9 mouse cellular contexts compared by ENCODE assay signal in genomic region chr5:13527037-13527464, GRCm38 (mm10).
DNase-seq lines count a peak whose midpoint lies in the region; ATAC-seq and TF ChIP-seq lines count a peak whose summit lies in the region.
"Had no signal": no experiment of that assay in that cellular context is flagged by ENCODE, and none has a peak within 500 bp of the region (broad histone marks: within the 10 kb centered on the region; RNA-seq: fewer than 3 reads in every experiment).

No protein-coding gene starts in this region.

- no peak overlapping the region for H3K4me3 ChIP-seq in hindbrain, embryonic 10.5 days
- no peak overlapping the region for H3K4me3 ChIP-seq in hindbrain, postnatal 0 days (ENCODE audit: low read length)
- no peak overlapping the region for H3K4me3 ChIP-seq in embryonic facial prominence, embryonic 15.5 days (replicated peaks)
- no peak overlapping the region for H3K4me3 ChIP-seq in limb, embryonic 12.5 days (replicated peaks)

- no peak for ATAC-seq in hindbrain, postnatal 0 days
- ATAC-seq in Patski, result peak; percentile 84
- peak; percentile 47; the same call in 1 of the 2 replicates for ATAC-seq in embryonic facial prominence, embryonic 15.5 days (ENCODE audit: insufficient number of reproducible peaks, low FRiP score, low TSS enrichment, low read depth)
- no peak for ATAC-seq in limb, embryonic 12.5 days (ENCODE audit: insufficient number of reproducible peaks, insufficient read depth, low FRiP score, low TSS enrichment, low read depth)

- POLR2A ChIA-PET in Patski (lab: Charles Lee), result no interaction called here

- in situ Hi-C loops in Patski (cut with MboI; ENCODE audit: low pct_unique_long_range_greater_than_20kb), result no loop called here

- peak overlapping the region; percentile 35 for H3K27ac ChIP-seq in hindbrain, embryonic 10.5 days
- H3K27ac ChIP-seq in hindbrain, postnatal 0 days, result no peak overlapping the region
- H3K27ac ChIP-seq in embryonic facial prominence, embryonic 15.5 days (replicated peaks), result peak overlapping the region; percentile 79
- H3K27ac ChIP-seq in limb, embryonic 12.5 days, result peak overlapping the region; percentile 64; the same call in 1 of the 2 replicates

- no peak overlapping the region for H3K4me2 ChIP-seq in hindbrain, postnatal 0 days (ENCODE audit: low read depth, low read length)
- peak overlapping the region; percentile 28 for H3K4me2 ChIP-seq in embryonic facial prominence, embryonic 15.5 days (replicated peaks)
- H3K4me2 ChIP-seq in limb, embryonic 12.5 days, result peak overlapping the region; percentile 17; the same call in 1 of the 2 replicates

- H3K4me1 ChIP-seq in hindbrain, embryonic 10.5 days (replicated peaks), result peaks cover 23% of the 10 kb centered on the region
- no peaks in the 10 kb centered on the region for H3K4me1 ChIP-seq in hindbrain, postnatal 0 days (ENCODE audit: insufficient read depth, low read length)
- H3K4me1 ChIP-seq in embryonic facial prominence, embryonic 15.5 days, result peaks cover 7% of the 10 kb centered on the region; the same call in 1 of the 2 replicates
- H3K4me1 ChIP-seq in limb, embryonic 12.5 days (replicated peaks), result peaks cover 8% of the 10 kb centered on the region

- peaks cover 24% of the 10 kb centered on the region for H3K27me3 ChIP-seq in hindbrain, embryonic 10.5 days (ENCODE audit: insufficient read depth, poor library complexity, severe bottlenecking)
- H3K27me3 ChIP-seq in hindbrain, postnatal 0 days (ENCODE audit: insufficient read depth, low read length), result no peaks in the 10 kb centered on the region
- no peaks in the 10 kb centered on the region for H3K27me3 ChIP-seq in Patski
- no peaks in the 10 kb centered on the region for H3K27me3 ChIP-seq in embryonic facial prominence, embryonic 15.5 days
- no peaks in the 10 kb centered on the region for H3K27me3 ChIP-seq in limb, embryonic 12.5 days

- TF ChIP-seq CTCF in hindbrain, postnatal 0 days (IDR thresholded peaks at IDR 0.05; ENCODE audit: low read depth), result no peak
- TF ChIP-seq CTCF in Patski (IDR thresholded peaks at IDR 0.05), result no peak

- no peaks in the 10 kb centered on the region for H3K36me3 ChIP-seq in hindbrain, embryonic 10.5 days
- H3K36me3 ChIP-seq in hindbrain, postnatal 0 days (ENCODE audit: insufficient read depth, low read length), result no peaks in the 10 kb centered on the region
- H3K36me3 ChIP-seq in embryonic facial prominence, embryonic 15.5 days, result no peaks in the 10 kb centered on the region
- H3K36me3 ChIP-seq in limb, embryonic 12.5 days, result no peaks in the 10 kb centered on the region

- CTCF ChIA-PET in Patski (lab: Charles Lee), result interaction anchor here (0.9 to 1.0 kb wide), 2 partner anchors 9 to 27 kb away, joined by 3 to 4 read pairs; no protein-coding TSS in a partner anchor

- no peak overlapping the region for H3K9ac ChIP-seq in hindbrain, postnatal 0 days (replicated peaks; ENCODE audit: low read length)
- H3K9ac ChIP-seq in embryonic facial prominence, embryonic 15.5 days, result no peak overlapping the region
- H3K9ac ChIP-seq in limb, embryonic 12.5 days (replicated peaks), result no peak overlapping the region

- H3K9me3 ChIP-seq in hindbrain, embryonic 10.5 days, result no peaks in the 10 kb centered on the region
- H3K9me3 ChIP-seq in hindbrain, postnatal 0 days (ENCODE audit: low read length), result no peaks in the 10 kb centered on the region
- H3K9me3 ChIP-seq in embryonic facial prominence, embryonic 15.5 days (replicated peaks), result no peaks in the 10 kb centered on the region
- no peaks in the 10 kb centered on the region for H3K9me3 ChIP-seq in limb, embryonic 12.5 days

- WGBS in hindbrain, embryonic 10.5 days, result 17% methylated on average over 7 of the region's 7 CpGs
- WGBS in hindbrain, postnatal 0 days, result 25% methylated on average over 7 of the region's 7 CpGs
- WGBS in embryonic facial prominence, embryonic 15.5 days, result 3% methylated on average over 7 of the region's 7 CpGs
- WGBS in limb, embryonic 12.5 days, result 6% methylated on average over 7 of the region's 7 CpGs

- DNase-seq in hindbrain, embryonic 10.5 days (ENCODE audit: low spot score), result peak; percentile 27
- DNase-seq in hindbrain, postnatal 0 days (ENCODE audit: low spot score), result no peak
- DNase-seq in Patski (ENCODE audit: low read depth, low spot score), result no peak
- DNase-seq in right cerebral cortex, postnatal 14 days, result no peak
- DNase-seq in ovary, postnatal 14 days (ENCODE audit: low spot score), result no peak
- DNase-seq in right cerebral cortex, adult 18-20 months, result no peak
- DNase-seq: gastrocnemius, postnatal 10 days had no signal

Comparison
In these comparisons a context has a peak if more than half of its experiments do, and no peak if none do; other contexts are left out.
1. ATAC-seq: peak in Patski (single experiment) and embryonic facial prominence, embryonic 15.5 days (single experiment); none in hindbrain, postnatal 0 days (single experiment) and limb, embryonic 12.5 days (single experiment).